ENCODE assay signal across 13 mouse cellular contexts in the genomic region with DNA sequence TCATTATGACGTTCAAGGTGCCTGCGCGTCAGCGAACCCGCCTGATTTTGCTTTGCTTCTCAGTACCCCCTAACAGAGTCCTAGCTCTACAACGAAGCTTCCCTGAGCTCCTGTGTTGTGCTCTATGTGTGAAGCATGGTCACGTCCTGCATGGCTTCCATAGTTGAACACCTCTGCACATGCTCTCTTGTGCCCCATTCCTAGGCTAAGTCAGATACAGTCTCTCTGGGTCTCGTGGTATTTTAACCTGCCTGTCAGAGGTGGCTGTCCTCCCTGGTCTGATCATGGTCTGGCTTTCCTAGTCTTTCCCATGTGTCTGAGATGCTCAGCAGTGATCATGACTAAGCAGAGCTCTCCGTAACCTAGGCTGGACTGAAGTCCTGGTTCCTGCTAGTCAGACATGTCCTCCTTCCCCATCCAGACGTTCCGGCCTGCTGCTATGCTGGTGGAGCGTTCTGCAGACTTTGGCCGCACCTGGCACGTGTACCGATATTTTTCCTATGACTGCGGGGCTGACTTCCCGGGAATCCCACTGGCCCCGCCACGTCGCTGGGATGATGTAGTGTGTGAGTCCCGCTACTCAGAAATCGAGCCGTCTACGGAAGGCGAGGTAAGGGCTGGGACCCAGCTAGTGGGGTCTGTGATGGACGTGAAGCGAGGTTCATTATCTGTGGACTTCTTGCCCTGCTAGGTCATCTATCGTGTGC. TPM values are rescaled to one million over a fixed set of nuclear protein-coding genes. Genes with fewer than 3 reads are reported as not detected.
DNase-seq lines count a peak whose midpoint lies in the region; ATAC-seq and TF ChIP-seq lines count a peak whose summit lies in the region.
"Had no signal": no experiment of that assay in that cellular context is flagged by ENCODE, and none has a peak within 500 bp of the region (broad histone marks: within the 10 kb centered on the region; RNA-seq: fewer than 3 reads in every experiment).

No protein-coding gene starts in this region.

- peak overlapping the region; percentile 81 for H3K4me3 ChIP-seq in heart, adult 2 months
- H3K4me3 ChIP-seq in lung, postnatal 0 days (ENCODE audit: low read depth, low read length): peak overlapping the region; percentile 57
- no peak overlapping the region for H3K4me3 ChIP-seq in hindbrain, postnatal 0 days (ENCODE audit: low read length)
- H3K4me3 ChIP-seq in stomach, embryonic 15.5 days (replicated peaks): peak overlapping the region; percentile 61; the same call in 1 of the 2 replicates

- peaks cover 11% of the 10 kb centered on the region for H3K4me1 ChIP-seq in heart, adult 2 months (ENCODE audit: control insufficient read depth, insufficient read depth, low read length)
- H3K4me1 ChIP-seq in lung, postnatal 0 days (ENCODE audit: insufficient read depth, low read depth, low read length): peaks cover 14% of the 10 kb centered on the region
- H3K4me1 ChIP-seq in hindbrain, postnatal 0 days (ENCODE audit: insufficient read depth, low read length): peaks cover 13% of the 10 kb centered on the region
- peaks cover 21% of the 10 kb centered on the region for H3K4me1 ChIP-seq in stomach, embryonic 15.5 days

- 69% methylated on average over 28 of the region's 28 CpGs for WGBS in heart, adult 2 months
- 86% methylated on average over 28 of the region's 28 CpGs for WGBS in lung, postnatal 0 days
- WGBS in hindbrain, postnatal 0 days: 91% methylated on average over 28 of the region's 28 CpGs
- WGBS in stomach, embryonic 15.5 days: 87% methylated on average over 28 of the region's 28 CpGs

- peak overlapping the region; percentile 91 for H3K9ac ChIP-seq in heart, adult 2 months (ENCODE audit: low read depth, low read length)
- H3K9ac ChIP-seq in lung, postnatal 0 days (replicated peaks; ENCODE audit: low read depth): 0 out of 2 replicates have a peak overlapping the region, but pooled peaks have one; percentile 76
- no peak overlapping the region for H3K9ac ChIP-seq in hindbrain, postnatal 0 days (replicated peaks; ENCODE audit: low read length)
- H3K9ac ChIP-seq in stomach, embryonic 15.5 days: no peak overlapping the region

- TF ChIP-seq EP300 in heart, adult 2 months (IDR thresholded peaks at IDR 0.05; ENCODE audit: insufficient read depth, low read depth, low read length): no peak
- TF ChIP-seq EP300 in lung, postnatal 0 days (IDR thresholded peaks at IDR 0.05): no peak

- H3K79me2 ChIP-seq in heart, adult 2 months (replicated peaks; ENCODE audit: control insufficient read depth, insufficient read depth, low read length): peaks cover 8% of the 10 kb centered on the region

- no peak; the same call in 1 of the 2 replicates for TF ChIP-seq POLR2A in heart, adult 2 months (IDR thresholded peaks at IDR 0.05; ENCODE audit: insufficient read depth, low read depth, low read length)

- intact Hi-C loops in heart, adult 2 months (cut with DNase I): no loop called here

- H3K9me3 ChIP-seq in lung, postnatal 0 days (ENCODE audit: low read length): no peaks in the 10 kb centered on the region
- H3K9me3 ChIP-seq in hindbrain, postnatal 0 days (ENCODE audit: low read length): no peaks in the 10 kb centered on the region
- no peaks in the 10 kb centered on the region for H3K9me3 ChIP-seq in stomach, embryonic 15.5 days
- H3K9me3 ChIP-seq: liver, embryonic 12.5 days had no signal

- peak in 1 of 2 experiments; percentile 42 for DNase-seq in heart, adult 2 months
- no peak for DNase-seq in heart, postnatal 4 days
- DNase-seq in lung, postnatal 0 days (ENCODE audit: low spot score): no peak
- DNase-seq in lung, adult 18-20 months: no peak
- DNase-seq in hindbrain, postnatal 0 days (ENCODE audit: low spot score): no peak
- no peak for DNase-seq in cerebellum, adult 9-11 months
- no peak for DNase-seq in adrenal gland, adult 2 months
- DNase-seq: kidney, postnatal 4 days; retina, postnatal 1 day; thymus, adult 2 months had no signal

- H3K27me3 ChIP-seq in heart, adult 2 months (ENCODE audit: control insufficient read depth, insufficient read depth, low read length): no peaks in the 10 kb centered on the region
- H3K27me3 ChIP-seq in lung, postnatal 0 days (replicated peaks; ENCODE audit: insufficient read depth, low read length): no peaks in the 10 kb centered on the region
- H3K27me3 ChIP-seq in hindbrain, postnatal 0 days (ENCODE audit: insufficient read depth, low read length): no peaks in the 10 kb centered on the region
- H3K27me3 ChIP-seq in stomach, embryonic 15.5 days (replicated peaks): no peaks in the 10 kb centered on the region

- ATAC-seq in lung, postnatal 0 days: no peak
- ATAC-seq in hindbrain, postnatal 0 days: no peak
- ATAC-seq in stomach, embryonic 15.5 days (ENCODE audit: insufficient read depth, low FRiP score, low read depth): no peak

- no peaks in the 10 kb centered on the region for H3K36me3 ChIP-seq in heart, adult 2 months (ENCODE audit: control insufficient read depth, insufficient read depth, low read length)
- H3K36me3 ChIP-seq in lung, postnatal 0 days (ENCODE audit: insufficient read depth, low read length): peaks cover 33% of the 10 kb centered on the region; the same call in 1 of the 2 replicates
- H3K36me3 ChIP-seq in hindbrain, postnatal 0 days (ENCODE audit: insufficient read depth, low read length): no peaks in the 10 kb centered on the region
- H3K36me3 ChIP-seq in stomach, embryonic 15.5 days: peaks cover 38% of the 10 kb centered on the region; the same call in 1 of the 2 replicates

- TF ChIP-seq CTCF in heart, adult 2 months (IDR thresholded peaks at IDR 0.05): no peak
- TF ChIP-seq CTCF in lung, postnatal 0 days (IDR thresholded peaks at IDR 0.05): no peak
- TF ChIP-seq CTCF in hindbrain, postnatal 0 days (IDR thresholded peaks at IDR 0.05; ENCODE audit: low read depth): no peak

- H3K27ac ChIP-seq in heart, adult 2 months: peak overlapping the region; percentile 99
- no peak overlapping the region for H3K27ac ChIP-seq in lung, postnatal 0 days (ENCODE audit: low read length)
- H3K27ac ChIP-seq in hindbrain, postnatal 0 days: no peak overlapping the region
- no peak overlapping the region for H3K27ac ChIP-seq in stomach, embryonic 15.5 days
- H3K27ac ChIP-seq: liver, embryonic 12.5 days had no signal

- H3K4me2 ChIP-seq in lung, postnatal 0 days (replicated peaks; ENCODE audit: low read depth, low read length): peak overlapping the region; percentile 81; the same call in 1 of the 2 replicates
- 0 out of 2 replicates have a peak overlapping the region, but pooled peaks have one; percentile 58 for H3K4me2 ChIP-seq in hindbrain, postnatal 0 days (ENCODE audit: low read depth, low read length)
- H3K4me2 ChIP-seq in stomach, embryonic 15.5 days: peak overlapping the region; percentile 83

RNA-seq across cellular contexts. Expression of a gene that starts 1.4 kb away (rescaled TPM):
- total RNA-seq in heart, adult 2 months (2021): 100 to 1,000 TPM; 326 to 360 TPM
- polyA plus RNA-seq in heart, adult 2 months (2012; rRNA removed): 272 and 392 TPM in 2 replicates
- 100 to 1,000 TPM; 217 to 229 TPM for total RNA-seq in heart, postnatal 4 days (2021)
- 54.8 and 55.2 TPM in 2 replicates for polyA plus RNA-seq in lung, postnatal 0 days (2015; fragmentation: Nextera tagmentation; extraction: Ambion mirVana)
- 77.5 and 99.8 TPM in 2 replicates for total RNA-seq in hindbrain, postnatal 0 days (2014; rRNA removed)
- polyA plus RNA-seq in hindbrain, postnatal 0 days (2015; fragmentation: Nextera tagmentation; extraction: Ambion mirVana): 16.0 and 18.6 TPM in 2 replicates
- polyA plus RNA-seq in stomach, embryonic 15.5 days (2015; fragmentation: Nextera tagmentation; extraction: Ambion mirVana): 40.5 and 46.6 TPM in 2 replicates
- 100 to 1,000 TPM in 1 of 2 experiments, 10 to 100 TPM in 1; 94.0 to 107 TPM for total RNA-seq in adrenal gland, adult 2 months (2021)
- 136 and 150 TPM in 2 replicates for polyA plus RNA-seq in adrenal gland, adult 2 months (2012; rRNA removed)
- total RNA-seq: monocyte, adult 5-6 weeks had no signal

RNA-seq across cellular contexts. Expression of a gene that starts 9.4 kb away (rescaled TPM):
- total RNA-seq in heart, adult 2 months (2021): 10 to 100 TPM; 83.2 to 91.9 TPM
- polyA plus RNA-seq in heart, adult 2 months (2012; rRNA removed): 110 and 147 TPM in 2 replicates
- total RNA-seq in heart, postnatal 4 days (2021): 100 to 1,000 TPM; 108 to 109 TPM
- polyA plus RNA-seq in lung, postnatal 0 days (2015; fragmentation: Nextera tagmentation; extraction: Ambion mirVana): 37.1 and 39.4 TPM in 2 replicates
- 87.6 and 104 TPM in 2 replicates for total RNA-seq in hindbrain, postnatal 0 days (2014; rRNA removed)
- polyA plus RNA-seq in hindbrain, postnatal 0 days (2015; fragmentation: Nextera tagmentation; extraction: Ambion mirVana): 51.6 and 52.0 TPM in 2 replicates
- polyA plus RNA-seq in stomach, embryonic 15.5 days (2015; fragmentation: Nextera tagmentation; extraction: Ambion mirVana): 58.8 and 61.5 TPM in 2 replicates
- total RNA-seq in adrenal gland, adult 2 months (2021): 100 to 1,000 TPM; 172 to 248 TPM
- 221 and 261 TPM in 2 replicates for polyA plus RNA-seq in adrenal gland, adult 2 months (2012; rRNA removed)

RNA-seq across cellular contexts. Expression of a gene that starts 19.6 kb away (rescaled TPM):
- total RNA-seq in heart, adult 2 months (2021): 1 to 10 TPM; 4.9 to 5.8 TPM
- 21.5 and 26.6 TPM in 2 replicates for polyA plus RNA-seq in heart, adult 2 months (2012; rRNA removed)
- total RNA-seq in heart, postnatal 4 days (2021): 10 to 100 TPM; 43.9 to 45.6 TPM
- 60.5 and 77.6 TPM in 2 replicates for polyA plus RNA-seq in lung, postnatal 0 days (2015; fragmentation: Nextera tagmentation; extraction: Ambion mirVana)
- total RNA-seq in hindbrain, postnatal 0 days (2014; rRNA removed): 62.6 and 72.8 TPM in 2 replicates
- 44.9 and 46.5 TPM in 2 replicates for polyA plus RNA-seq in hindbrain, postnatal 0 days (2015; fragmentation: Nextera tagmentation; extraction: Ambion mirVana)
- 65.5 and 67.3 TPM in 2 replicates for polyA plus RNA-seq in stomach, embryonic 15.5 days (2015; fragmentation: Nextera tagmentation; extraction: Ambion mirVana)
- total RNA-seq in adrenal gland, adult 2 months (2021): 10 to 100 TPM; 19.4 to 24.5 TPM
- 73.1 and 81.9 TPM in 2 replicates for polyA plus RNA-seq in adrenal gland, adult 2 months (2012; rRNA removed)

RNA-seq across cellular contexts. Expression of a gene that starts 20.6 kb away (rescaled TPM):
- 10 to 100 TPM; 22.5 to 26.6 TPM for total RNA-seq in heart, adult 2 months (2021)
- 14.7 and 16.7 TPM in 2 replicates for polyA plus RNA-seq in heart, adult 2 months (2012; rRNA removed)
- 10 to 100 TPM; 27.0 to 28.4 TPM for total RNA-seq in heart, postnatal 4 days (2021)
- polyA plus RNA-seq in lung, postnatal 0 days (2015; fragmentation: Nextera tagmentation; extraction: Ambion mirVana): 42.1 and 44.3 TPM in 2 replicates
- total RNA-seq in hindbrain, postnatal 0 days (2014; rRNA removed): 32.9 and 37.2 TPM in 2 replicates
- polyA plus RNA-seq in hindbrain, postnatal 0 days (2015; fragmentation: Nextera tagmentation; extraction: Ambion mirVana): 46.9 and 55.9 TPM in 2 replicates
- 47.7 and 52.5 TPM in 2 replicates for polyA plus RNA-seq in stomach, embryonic 15.5 days (2015; fragmentation: Nextera tagmentation; extraction: Ambion mirVana)
- 10 to 100 TPM; 27.8 to 46.5 TPM for total RNA-seq in adrenal gland, adult 2 months (2021)
- 23.0 and 28.1 TPM in 2 replicates for polyA plus RNA-seq in adrenal gland, adult 2 months (2012; rRNA removed)

RNA-seq across cellular contexts. Expression of a gene that starts 26.5 kb away (rescaled TPM):
- 10 to 100 TPM; 68.4 to 76.3 TPM for total RNA-seq in heart, adult 2 months (2021)
- 108 and 173 TPM in 2 replicates for polyA plus RNA-seq in heart, adult 2 months (2012; rRNA removed)
- 10 to 100 TPM; 75.7 to 83.6 TPM for total RNA-seq in heart, postnatal 4 days (2021)
- 62.0 and 65.7 TPM in 2 replicates for polyA plus RNA-seq in lung, postnatal 0 days (2015; fragmentation: Nextera tagmentation; extraction: Ambion mirVana)
- total RNA-seq in hindbrain, postnatal 0 days (2014; rRNA removed): 153 and 175 TPM in 2 replicates
- 55.2 and 58.3 TPM in 2 replicates for polyA plus RNA-seq in hindbrain, postnatal 0 days (2015; fragmentation: Nextera tagmentation; extraction: Ambion mirVana)
- polyA plus RNA-seq in stomach, embryonic 15.5 days (2015; fragmentation: Nextera tagmentation; extraction: Ambion mirVana): 99.0 and 102 TPM in 2 replicates
- total RNA-seq in adrenal gland, adult 2 months (2021): 100 to 1,000 TPM; 186 to 192 TPM
- 173 and 186 TPM in 2 replicates for polyA plus RNA-seq in adrenal gland, adult 2 months (2012; rRNA removed)

Comparison
In these comparisons a context has a peak if more than half of its experiments do, and no peak if none do; other contexts are left out.
1. H3K9ac ChIP-seq: peak in heart, adult 2 months (single experiment) and lung, postnatal 0 days (single experiment); none in hindbrain, postnatal 0 days (single experiment) and stomach, embryonic 15.5 days (single experiment).
2. Peak in every context shown above with its lines, with median percentiles within 50 percentile points of each other: H3K4me2 ChIP-seq.